Mouse (Mus musculus): ENCODE measurements at regions not wholly inside any gene's neighbourhood (a gene's known extent, or its start where the extent isn't known, plus 50 kb on each side); places are given as distances from the start of the nearest gene placed in this dataset.

DNA sequence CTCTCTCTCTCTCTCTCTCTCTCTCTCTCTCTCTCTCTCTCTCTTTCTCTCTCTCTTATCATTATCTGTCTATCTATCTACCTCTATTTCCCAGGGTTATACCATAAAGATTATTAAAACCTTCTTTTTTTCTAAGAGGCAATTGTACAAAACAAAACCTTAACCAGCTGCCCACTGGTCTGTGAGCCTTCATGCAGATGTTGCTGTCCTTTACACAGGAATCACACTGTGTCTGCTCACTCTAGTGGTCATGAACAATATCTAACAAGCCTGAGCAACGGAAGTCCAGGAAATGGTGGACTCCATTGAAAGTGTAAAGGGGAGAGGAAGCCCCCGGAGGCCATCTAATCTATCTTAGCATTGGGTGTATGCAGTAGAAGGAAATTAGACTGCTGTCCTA, 156.9 kb upstream of the Sox11 start:
- no peak for DNase-seq (ENCODE audit: low spot score)

DNA sequence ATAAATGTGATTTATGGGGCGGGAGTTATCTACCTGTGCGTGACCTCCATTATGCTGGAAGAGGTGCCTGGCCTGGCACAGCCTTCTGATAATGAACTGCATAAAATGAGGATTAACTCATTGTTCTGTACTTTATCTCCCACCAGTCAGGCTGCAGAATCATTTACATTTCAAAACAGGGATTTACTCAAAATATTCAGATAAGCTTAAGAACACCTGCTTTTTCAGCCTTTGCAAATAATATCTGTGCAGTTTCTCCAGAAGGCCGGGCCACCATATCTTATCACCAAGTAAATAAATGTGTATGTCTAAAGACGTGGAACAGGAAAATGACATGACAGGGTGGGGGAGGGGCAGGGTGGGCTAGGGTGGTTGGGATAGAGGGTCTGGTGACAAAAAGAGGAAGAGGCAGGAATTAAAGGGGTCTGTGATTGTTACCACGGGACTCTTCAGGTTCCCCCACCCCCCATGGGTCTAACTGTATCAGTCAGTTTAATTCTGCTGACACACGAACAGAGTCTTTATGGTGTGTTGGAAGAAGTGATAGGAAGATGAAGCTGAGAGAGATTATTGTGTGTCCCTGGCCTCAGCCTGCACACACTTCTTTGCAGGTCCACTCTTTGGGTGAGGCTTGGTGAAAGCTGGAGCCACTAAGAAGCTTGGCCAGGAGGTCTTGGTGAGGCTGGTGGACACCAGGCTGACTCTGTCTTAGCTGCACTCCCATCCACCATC, 154.6 kb upstream of the Sox11 start:
- no peak for DNase-seq (ENCODE audit: low spot score)

DNA sequence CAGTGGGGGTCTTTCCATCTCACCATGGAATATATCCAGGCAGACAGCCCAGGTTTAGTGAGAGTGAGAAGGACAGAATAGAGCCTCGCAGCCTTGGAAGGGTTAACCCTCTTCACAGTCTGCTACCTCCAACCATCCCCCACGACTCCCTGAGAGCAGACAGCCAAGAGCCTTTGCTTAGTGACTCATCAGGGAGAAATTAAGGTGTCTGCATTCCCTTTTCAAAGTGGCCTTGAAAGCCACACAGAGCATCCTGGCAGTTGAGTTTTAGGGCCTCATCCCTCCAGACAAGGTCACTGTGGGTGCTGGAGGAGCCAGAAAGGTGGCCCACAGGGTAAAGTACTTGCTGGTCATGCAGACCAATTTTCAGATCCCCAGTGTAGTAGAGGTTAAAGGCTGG, 149.9 kb upstream of the Sox11 start:
- DNase-seq (ENCODE audit: low spot score) = no peak

DNA sequence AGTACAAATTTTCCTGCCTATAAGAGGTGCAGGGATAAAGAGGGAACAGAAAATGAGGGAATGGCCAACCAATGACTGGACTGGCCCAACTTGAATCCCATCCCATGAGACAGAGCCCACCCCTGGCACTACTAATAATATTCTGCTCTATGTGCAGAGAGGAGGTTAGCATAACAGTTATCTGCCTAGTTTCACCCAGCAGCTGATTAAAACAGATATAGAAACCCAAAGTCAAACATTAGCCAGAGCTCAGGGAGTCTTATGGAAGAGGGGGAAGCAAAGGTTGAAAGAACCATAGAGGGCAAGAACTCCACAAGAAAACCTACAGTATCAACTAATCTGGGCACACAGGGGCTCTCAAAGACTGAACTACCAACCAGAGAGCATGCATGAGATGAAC, 138.9 kb upstream of the Sox11 start:
- DNase-seq (ENCODE audit: low spot score) = no peak

DNA sequence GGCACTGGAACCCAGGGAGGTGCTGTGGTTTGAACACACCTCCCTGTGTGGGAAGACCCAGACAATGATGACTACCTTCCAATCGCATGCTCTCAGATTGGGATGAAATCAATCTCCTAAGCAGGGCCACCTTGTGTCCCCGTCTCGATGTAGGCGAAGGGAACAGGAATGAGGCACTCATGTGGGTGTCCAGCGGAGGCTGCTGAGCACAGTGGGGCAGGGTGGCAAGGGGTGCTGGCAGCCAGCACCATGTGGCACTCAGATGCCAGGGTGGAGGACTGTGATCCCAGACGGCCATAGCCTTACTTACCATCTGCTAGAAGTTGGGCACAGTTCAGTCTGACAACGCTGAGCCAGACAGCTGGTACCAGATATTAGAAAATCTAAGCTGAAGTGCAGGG, 137.2 kb upstream of the Sox11 start:
- no peak for DNase-seq (ENCODE audit: low spot score)

DNA sequence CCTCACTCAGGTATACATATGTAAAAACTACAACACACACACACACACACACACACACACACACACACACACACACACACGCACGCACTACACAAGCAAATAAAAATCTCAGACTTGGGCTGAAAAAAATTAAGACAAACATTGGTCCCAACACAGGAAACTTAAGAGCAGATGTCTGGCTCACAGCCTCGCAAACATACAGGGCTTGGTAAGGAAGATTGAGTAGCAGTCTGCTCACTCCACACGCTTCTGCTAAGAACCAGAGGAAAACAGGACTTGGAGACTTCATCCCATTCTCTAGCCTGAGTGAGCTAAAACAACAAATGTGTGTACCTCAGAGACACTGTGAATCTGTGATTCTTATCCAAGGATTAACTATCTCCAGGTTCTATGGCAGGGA, 132.3 kb upstream of the Sox11 start:
- DNase-seq (ENCODE audit: low spot score) = no peak

DNA sequence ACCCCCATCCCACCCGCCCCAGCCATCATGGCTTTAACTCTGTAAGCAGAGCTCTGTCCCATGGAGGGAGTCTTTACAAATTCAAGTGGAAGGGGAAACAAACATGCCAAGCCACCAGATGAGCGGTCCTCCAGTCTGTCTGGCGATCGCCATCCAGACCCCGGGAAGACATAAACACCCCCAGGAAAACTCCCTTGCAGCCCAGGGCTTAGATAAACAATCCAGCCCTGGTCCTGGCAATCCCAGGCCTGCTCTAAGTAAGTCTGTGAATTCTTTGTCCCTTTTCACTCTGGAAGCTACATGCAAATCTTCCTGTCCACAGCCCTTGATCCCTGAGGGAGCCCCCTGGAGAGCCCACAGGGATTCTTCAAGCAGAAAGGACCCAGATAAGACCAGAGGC, 129.2 kb upstream of the Sox11 start:
- DNase-seq (ENCODE audit: low spot score) = no peak

DNA sequence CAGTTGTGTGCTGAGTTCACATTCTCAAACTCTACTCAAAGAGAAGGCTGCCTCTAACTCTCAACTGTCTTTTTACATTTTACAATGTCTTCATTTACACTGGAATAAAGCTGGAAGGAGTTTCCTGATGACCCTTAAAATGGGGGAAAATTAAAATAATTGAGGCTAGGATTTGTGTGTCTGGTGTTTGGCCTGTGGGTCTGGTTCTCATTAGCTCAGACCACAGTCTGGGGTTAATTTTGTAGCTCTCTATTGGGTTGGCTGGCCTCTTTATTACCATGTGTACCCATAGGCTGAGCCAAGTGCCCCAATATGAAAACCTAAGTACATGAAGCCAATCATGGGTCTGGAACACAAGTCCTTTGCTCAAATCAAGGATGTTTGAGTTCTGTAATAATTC, 128.0 kb upstream of the Sox11 start:
- no peak for DNase-seq (ENCODE audit: low spot score)

DNA sequence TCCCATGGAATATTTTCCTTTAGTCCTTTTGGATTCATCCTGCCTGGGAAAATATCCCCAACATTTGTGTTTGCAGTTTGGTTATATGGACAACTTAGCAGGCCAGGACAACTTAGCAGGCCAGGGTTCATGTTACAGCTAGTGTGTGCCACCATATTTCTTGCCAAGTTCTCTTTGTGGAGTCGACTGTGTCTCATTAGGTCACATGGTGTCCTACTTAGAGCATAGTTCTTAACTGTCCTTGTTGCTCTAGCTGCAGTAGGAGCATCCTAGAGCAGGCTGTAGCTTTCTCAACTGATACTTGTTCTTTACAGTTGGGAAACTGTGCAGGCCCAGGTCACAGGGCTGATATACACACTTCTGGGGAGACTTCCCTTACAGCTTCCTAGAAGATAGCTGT, 126.4 kb upstream of the Sox11 start:
- peak; percentile 66 for DNase-seq (ENCODE audit: low spot score)

DNA sequence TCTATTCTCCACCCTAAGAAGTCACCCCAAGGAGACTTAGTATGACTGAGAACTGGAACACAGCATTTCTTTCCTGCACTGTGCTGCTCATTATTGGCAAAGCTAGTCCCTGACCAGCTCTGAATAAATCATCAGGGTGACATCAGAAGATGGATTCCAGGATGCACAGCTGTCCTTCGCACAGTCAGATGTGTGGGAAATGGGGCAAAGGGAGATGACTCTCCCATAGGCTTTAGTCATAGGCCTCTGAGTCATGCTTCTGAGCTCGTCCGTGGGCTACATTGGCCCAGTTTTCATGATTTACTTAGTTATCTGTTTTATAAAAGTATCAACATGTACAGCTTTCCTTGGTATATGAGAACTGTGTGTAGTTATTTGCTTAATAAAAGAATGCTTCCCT, 125.8 kb upstream of the Sox11 start:
- DNase-seq (ENCODE audit: low spot score) = peak; percentile 72

DNA sequence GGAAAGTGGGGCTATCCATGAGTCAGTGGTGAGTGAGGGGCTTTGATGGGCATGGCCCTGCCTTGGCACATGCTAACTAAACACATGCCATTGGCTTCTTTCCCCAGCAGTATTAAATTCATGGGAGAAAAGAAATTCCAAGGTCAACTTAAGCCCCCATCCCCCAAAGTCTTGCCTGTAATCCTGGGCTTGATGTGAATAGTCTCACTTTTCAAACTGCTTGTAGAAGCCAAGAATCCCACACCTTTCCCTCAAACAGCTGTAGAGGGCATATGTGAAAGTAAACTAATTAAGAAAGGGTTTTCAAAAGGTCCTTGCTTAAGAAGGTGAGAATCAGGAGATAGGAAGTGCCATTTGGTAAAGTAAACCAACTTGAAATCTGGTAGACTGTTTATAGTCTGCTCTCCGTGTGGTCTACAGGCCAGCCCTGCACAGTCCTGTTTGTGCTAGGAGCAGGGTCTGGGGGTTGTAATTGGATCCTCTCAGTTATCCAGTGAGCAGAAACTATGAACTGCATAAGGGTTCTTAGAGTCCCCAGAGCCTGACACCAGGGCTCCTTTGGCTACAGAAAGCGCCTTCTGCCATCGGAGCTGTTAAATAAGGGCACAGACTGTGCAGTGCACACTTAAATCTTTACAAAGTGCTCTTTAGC, 123.3 kb upstream of the Sox11 start:
- no peak for DNase-seq (ENCODE audit: low spot score)

DNA sequence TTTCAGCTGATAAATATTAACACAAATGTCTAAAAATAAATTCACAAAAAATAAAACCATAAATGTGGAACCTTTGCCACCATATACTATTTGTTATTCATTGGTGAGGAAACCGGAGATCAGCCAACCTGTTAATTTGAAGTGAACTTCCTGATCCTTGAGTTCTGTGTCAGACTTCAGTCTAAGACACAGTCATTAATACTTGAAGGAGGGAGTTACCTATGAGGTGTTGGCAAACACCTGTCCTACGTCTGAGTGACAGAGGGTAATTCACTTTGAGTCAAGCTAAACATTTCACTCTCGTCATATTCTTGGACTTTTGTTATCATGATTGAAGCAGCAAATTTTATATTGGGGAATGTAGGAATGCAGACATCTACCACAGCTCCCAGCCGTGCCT, 116.3 kb upstream of the Sox11 start:
- no peak for DNase-seq (ENCODE audit: low spot score)

DNA sequence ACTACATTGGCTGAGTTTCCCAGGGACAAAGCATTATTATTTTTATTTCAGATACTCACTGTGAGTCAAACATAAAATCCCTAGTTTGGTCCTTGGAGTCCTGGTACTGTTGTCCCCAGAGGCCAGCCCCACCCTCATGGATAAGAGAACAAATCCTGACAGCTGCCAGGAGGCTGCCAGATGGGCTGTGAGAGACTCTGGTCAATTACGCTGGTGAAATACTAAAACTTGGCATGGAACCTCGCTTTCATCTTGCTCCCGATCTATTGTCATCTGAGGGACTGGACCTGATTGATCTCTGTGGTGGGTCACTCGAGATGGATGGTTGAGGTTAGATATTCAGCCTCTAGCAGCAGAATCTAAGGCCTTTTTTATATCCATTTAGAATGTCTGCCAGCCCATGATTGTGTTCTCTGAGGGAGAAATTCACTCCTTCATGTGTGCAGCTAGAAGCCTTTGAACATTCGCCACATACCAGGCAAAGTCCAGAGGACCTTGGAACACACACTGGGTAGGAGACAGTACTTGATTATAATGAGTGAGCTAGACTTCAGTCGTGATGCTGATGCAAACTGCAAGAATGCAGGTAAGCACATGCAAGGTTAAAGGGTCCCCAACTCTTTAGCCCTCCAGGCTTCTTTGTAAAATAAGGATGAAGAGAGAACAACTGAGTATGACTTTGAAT, 95.4 kb upstream of the Sox11 start:
- DNase-seq (ENCODE audit: low spot score) = no peak

DNA sequence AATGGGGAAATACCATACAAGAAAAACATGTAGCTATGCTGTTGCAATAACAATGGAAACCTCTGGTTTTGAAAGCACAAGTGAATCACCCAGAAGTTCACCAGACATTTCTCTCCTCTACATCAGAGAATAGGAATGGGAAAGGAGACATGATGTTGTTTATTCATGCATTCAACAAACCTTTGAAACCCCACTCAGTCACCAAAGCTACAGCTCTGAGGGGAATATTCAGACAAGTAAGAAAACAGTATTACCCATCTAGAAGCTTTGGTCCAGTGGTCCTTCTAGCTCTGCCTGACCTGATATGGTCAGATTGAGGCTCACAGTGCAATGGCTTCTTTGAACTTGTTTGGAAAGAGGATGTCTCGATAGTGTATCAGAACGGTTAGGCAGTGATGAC, 89.0 kb upstream of the Sox11 start:
- no peak for DNase-seq (ENCODE audit: low spot score)

DNA sequence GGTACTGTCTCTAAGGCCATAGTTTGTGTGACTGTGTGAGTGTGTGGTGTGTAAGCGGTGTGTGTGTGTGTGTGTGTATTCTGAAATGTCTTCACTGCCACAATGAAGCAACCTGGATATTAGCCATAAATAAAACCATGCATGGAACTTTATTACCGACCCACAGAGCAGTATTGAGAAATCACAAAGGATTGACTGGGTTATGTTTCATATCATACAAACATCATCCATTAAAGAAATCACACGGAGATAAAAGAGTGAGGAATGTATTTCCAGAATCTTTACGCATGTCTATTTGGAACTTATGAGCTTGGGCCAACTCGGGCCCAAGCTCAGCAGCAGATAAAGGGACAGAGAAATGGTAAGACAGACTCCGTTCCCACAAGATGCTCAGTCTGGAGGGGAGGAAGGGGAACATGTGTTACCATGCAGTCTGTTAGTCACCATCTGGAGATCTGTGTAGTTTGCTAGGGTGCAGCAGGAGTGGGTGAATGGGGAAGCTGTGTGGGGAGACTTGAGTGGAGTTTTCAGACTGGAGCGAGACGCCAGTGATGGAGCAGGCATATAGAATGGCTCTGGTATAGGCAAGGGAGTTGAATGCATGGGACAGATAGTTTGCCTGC, 75.1 kb upstream of the Sox11 start:
- no peak for DNase-seq (ENCODE audit: low spot score)

DNA sequence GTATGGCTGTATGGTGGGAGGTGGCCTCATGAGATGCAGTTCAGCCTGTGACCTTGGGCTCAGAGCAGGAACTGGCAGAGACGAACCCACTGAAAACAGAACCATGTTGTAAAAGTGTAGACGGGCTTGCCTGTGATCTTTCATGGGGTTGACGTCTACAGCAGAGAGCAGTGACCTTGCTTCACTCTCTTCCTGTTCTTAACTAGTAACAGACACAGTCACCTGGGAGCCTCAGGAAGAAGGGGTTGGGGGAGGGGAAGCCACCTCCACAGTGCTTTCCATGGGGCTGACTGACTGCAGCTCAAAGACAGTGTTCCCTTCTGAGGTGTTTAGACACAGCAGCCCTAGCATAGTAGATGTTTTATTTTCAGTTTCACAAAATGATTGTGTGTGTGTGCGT, 68.2 kb upstream of the Sox11 start:
- DNase-seq (ENCODE audit: low spot score) = no peak

DNA sequence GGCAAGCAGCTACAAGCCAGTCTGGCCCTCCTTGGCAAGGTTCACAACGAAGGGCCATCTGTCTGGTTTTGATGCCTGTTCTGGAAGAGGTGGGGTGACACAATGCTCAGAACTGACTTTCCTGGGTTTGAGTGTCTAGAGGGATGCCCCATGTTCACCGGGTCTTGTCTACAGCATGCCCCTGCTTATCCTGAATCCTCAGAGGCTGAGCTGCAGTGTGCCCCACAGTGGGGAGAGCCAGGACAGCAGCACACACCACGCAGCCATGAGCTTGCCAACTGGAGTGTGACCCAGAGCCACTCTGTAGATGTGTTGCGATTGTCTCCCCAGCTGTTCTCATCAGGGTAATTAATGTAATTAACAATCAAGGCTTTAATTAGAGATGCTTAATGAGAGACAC, 66.1 kb upstream of the Sox11 start:
- no peak for DNase-seq (ENCODE audit: low spot score)

DNA sequence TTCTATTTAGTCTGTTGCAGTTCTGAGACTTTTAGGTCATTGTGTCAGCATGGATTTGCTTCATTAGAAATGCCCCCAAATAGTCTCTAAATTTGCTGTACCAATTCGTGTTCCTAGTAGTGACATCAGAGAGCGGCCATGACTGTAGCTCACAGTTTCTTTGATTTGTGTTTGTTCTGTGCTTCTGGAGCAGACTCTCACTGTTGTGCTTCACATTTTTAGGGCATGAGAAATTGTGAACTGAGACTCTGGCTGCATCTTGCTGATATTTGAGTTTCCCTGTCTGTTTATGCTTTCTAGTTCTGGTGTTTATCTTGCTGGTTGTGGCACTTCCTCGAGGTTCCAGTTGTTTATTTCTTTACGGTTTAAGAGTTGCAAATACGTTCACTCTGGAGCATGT, 57.0 kb upstream of the Sox11 start:
- no peak for DNase-seq (ENCODE audit: low spot score)
